Mouse (Mus musculus) cerebellum, adult 11 months (tissue): Measurements from ENCODE around the gene Rhox4f.
"Not testable (repeated sequence)": the region's sequence is repeated elsewhere in the genome, so short reads cannot be mapped to it uniquely, and the experiment has no call there.

Experiments used
- DNase-seq: peaks from one replicate; pipeline ENCODE4 v3.0.0; 2022

The Rhox4f gene

DNA sequence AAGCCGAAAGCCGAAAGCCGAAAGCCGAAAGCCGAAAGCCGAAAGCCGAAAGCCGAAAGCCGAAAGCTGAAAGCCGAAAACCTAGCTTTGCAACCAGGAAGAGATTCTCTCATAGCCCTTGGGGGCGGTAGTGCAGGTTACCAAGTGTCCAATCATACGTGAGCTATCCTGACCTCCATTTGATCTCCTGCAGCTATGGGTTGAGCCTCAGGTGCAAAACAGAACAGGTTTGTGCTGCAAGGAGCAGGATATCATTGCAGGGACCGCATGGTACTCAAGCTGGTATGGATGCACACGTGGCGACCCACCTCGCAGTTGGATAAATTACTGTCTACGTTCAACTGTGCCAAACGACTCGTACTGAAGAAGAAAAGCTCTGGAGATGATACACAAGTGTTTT, at the start of gene Rhox4f:
Rhox4f (minus strand) TSS at position 101 of the 400 bp plus-strand sequence.
- not testable (repeated sequence) for DNase-seq

DNA sequence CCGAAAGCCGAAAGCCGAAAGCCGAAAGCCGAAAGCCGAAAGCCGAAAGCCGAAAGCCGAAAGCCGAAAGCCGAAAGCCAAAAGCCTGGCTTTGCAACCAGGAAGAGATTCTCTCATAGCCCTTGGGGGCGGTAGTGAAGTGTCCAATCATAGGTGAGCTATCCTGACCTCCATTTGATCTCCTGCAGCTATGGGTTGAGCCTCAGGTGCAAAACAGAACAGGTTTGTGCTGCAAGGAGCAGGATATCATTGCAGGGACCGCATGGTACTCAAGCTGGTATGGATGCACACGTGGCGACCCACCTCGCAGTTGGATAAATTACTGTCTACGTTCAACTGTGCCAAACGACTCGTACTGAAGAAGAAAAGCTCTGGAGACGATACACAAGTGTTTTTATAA, 43.7 kb upstream of the Rhox4f start, which contains the start of gene Rhox4g:
Rhox4g (minus strand) TSS at position 101 of the 400 bp plus-strand sequence.
- DNase-seq = not testable (repeated sequence)

DNA sequence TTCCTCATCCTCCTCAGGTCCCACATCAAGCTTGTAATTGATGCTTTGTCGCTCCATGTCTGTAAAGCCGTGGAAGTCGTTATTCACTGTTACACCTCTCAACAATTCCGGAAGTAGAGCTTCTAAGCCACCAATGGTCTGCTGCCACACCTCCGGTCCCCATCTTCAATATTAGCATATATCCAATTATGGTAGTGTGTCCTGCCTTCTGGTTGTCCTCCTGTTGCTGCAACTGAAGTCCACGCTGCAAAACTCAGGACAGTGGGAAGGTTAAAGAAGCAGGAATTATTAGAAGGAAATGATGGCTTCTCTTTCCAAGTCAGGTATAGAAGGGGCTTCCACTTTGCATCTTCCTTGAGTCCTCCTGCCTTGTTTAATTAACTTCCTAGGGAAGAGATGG, 35.9 kb upstream of the Rhox4f start, which contains the start of gene Rhox2g:
Rhox2g (minus strand) TSS at position 101 of the 400 bp plus-strand sequence.
- not testable (repeated sequence) for DNase-seq

GRCm38 (mm10) chrX:37628512-37628911, 21.0 kb upstream of the Rhox4f start, which contains the start of gene Rhox3g:
TSS of gene Rhox3g (minus strand) at chrX:37628612.
- not testable (repeated sequence) for DNase-seq

DNA sequence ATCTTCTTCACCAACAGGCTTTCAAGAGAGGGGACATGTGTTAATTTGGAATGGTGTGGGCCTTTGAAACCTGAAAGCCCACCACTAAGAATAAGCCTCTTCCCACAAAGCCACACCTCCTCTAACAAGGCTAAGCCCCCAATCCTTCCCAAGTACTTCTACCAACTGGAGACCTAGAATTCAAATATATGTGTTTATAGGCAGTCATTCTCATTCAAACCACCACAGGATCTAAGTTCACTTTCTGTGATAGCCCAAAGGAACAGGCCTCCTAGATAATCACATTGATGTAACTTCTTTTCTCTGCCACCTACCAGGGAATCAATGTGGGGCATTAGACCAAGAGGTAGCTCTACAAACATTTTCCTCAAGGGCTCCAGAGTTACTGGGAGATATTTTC, 26.8 kb downstream of the Rhox4f start, which contains the start of gene Rhox3f:
Rhox3f (plus strand) TSS at position 301 of the 400 bp plus-strand sequence.
- DNase-seq = not testable (repeated sequence)

- DNase-seq = not testable (repeated sequence)
Observed at GRCm38 (mm10) chrX:37572638-37573037, 34.9 kb downstream of the Rhox4f start.

DNA sequence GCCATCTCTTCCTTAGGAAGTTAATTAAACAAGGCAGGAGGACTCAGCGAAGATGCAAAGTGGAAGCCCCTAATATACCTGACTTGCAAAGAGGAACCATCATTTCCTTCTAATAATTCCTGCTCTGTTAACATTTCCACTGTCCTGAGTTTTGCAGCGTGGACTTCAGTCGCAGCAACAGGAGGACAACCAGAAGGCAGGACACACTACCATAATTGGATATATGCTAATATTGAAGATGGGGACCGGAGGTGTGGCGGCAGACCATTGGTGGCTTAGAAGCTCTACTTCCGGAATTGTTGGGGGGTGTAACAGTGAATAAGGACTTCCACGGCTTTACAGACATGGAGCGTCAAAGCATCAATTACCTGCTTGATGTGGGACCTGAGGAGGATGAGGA, 36.4 kb downstream of the Rhox4f start, which contains the start of gene Rhox2f:
Rhox2f (plus strand) TSS at position 301 of the 400 bp plus-strand sequence.
- not testable (repeated sequence) for DNase-seq

GRCm38 (mm10) chrX:37557112-37557511, 50.4 kb downstream of the Rhox4f start, which contains the start of gene Rhox4e:
TSS of gene Rhox4e (plus strand) at chrX:37557412.
- not testable (repeated sequence) for DNase-seq
